Mouse (Mus musculus): ENCODE measurements around the gene Gm45717.

The Gm45717 gene

GRCm38 (mm10) chr7:140943356-140943755, 12.4 kb downstream of the Gm45717 start:
- DNase-seq (ENCODE audit: low spot score in 2 of 2) = no peak

GRCm38 (mm10) chr7:140942811-140943210, 12.9 kb downstream of the Gm45717 start:
- DNase-seq (ENCODE audit: low spot score in 2 of 2) = no peak

- DNase-seq (ENCODE audit: low spot score in 2 of 2) = no peak
These were observed 13.4 kb downstream of the Gm45717 start for GRCm38 (mm10) chr7:140942341-140942740.

- DNase-seq (ENCODE audit: low spot score in 2 of 2) = peak; percentile 70 to 84
These were observed 14.3 kb downstream of the Gm45717 start, which contains the start of gene Pgghg for GRCm38 (mm10) chr7:140941222-140942051. Gene Pgghg, plus strand, starts transcription at chr7:140941391.

- DNase-seq (ENCODE audit: low spot score in 2 of 2) = no peak
These were observed 16.0 kb downstream of the Gm45717 start for GRCm38 (mm10) chr7:140939669-140940171.

GRCm38 (mm10) chr7:140938896-140939295, 16.8 kb downstream of the Gm45717 start:
- no peak for DNase-seq (ENCODE audit: low spot score in 2 of 2)

- DNase-seq (ENCODE audit: low spot score in 2 of 2) = peak in 1 of 2 experiments; percentile 26
These were observed 17.3 kb downstream of the Gm45717 start for GRCm38 (mm10) chr7:140938436-140938835.

- DNase-seq (ENCODE audit: low spot score in 2 of 2) = no peak
These were observed 28.6 kb downstream of the Gm45717 start for GRCm38 (mm10) chr7:140927181-140927580.

GRCm38 (mm10) chr7:140923070-140923775, 32.5 kb downstream of the Gm45717 start:
- no peak for DNase-seq (ENCODE audit: low spot score in 2 of 2)

GRCm38 (mm10) chr7:140922398-140923069, 33.2 kb downstream of the Gm45717 start:
- no peak for DNase-seq (ENCODE audit: low spot score in 2 of 2)

- no peak for DNase-seq (ENCODE audit: low spot score in 2 of 2)
These were observed 34.3 kb downstream of the Gm45717 start for GRCm38 (mm10) chr7:140921225-140921975.

- no peak for DNase-seq (ENCODE audit: low spot score in 2 of 2)
These were observed 35.2 kb downstream of the Gm45717 start, which contains the start of gene Nlrp6 for GRCm38 (mm10) chr7:140920418-140921029. Gene Nlrp6, plus strand, starts transcription at chr7:140920902.

- no peak for DNase-seq (ENCODE audit: low spot score in 2 of 2)
These were observed 35.8 kb downstream of the Gm45717 start for GRCm38 (mm10) chr7:140919911-140920310.

GRCm38 (mm10) chr7:140914031-140914690, 41.6 kb downstream of the Gm45717 start:
- no peak for DNase-seq (ENCODE audit: low spot score in 2 of 2)

- no peak for DNase-seq (ENCODE audit: low spot score in 2 of 2)
These were observed 42.8 kb downstream of the Gm45717 start for GRCm38 (mm10) chr7:140912846-140913482.

- DNase-seq (ENCODE audit: low spot score in 2 of 2) = no peak
These were observed 43.4 kb downstream of the Gm45717 start for GRCm38 (mm10) chr7:140912293-140912692.

- peak; percentile 53 to 79 for DNase-seq (ENCODE audit: low spot score in 2 of 2)
These were observed 47.1 kb downstream of the Gm45717 start for GRCm38 (mm10) chr7:140908634-140909107.

GRCm38 (mm10) chr7:140908181-140908580, 47.6 kb downstream of the Gm45717 start:
- DNase-seq (ENCODE audit: low spot score in 2 of 2) = no peak

- DNase-seq (ENCODE audit: low spot score in 2 of 2) = no peak
These were observed 48.0 kb downstream of the Gm45717 start for GRCm38 (mm10) chr7:140907697-140908096.

- DNase-seq (ENCODE audit: low spot score in 2 of 2) = no peak
These were observed 48.6 kb downstream of the Gm45717 start for GRCm38 (mm10) chr7:140907131-140907530.
